Mouse (Mus musculus) layer of hippocampus, adult 9-10 months (tissue): ENCODE measurements at regions not wholly inside any gene's neighbourhood (a gene's known extent, or its start where the extent isn't known, plus 50 kb on each side); places are given as distances from the start of the nearest gene placed in this dataset.

Source experiments
- DNase-seq: peaks from one replicate; pipeline ENCODE4 v3.0.0; 2022; ENCODE audit warnings: low spot score

- no peak for DNase-seq
These were observed 160.1 kb upstream of the Cttnbp2 start for GRCm38 (mm10) chr6:18674584-18675250.

GRCm38 (mm10) chr6:18677131-18677530, 162.5 kb upstream of the Cttnbp2 start:
- no peak for DNase-seq

GRCm38 (mm10) chr6:18680712-18681111, 166.1 kb upstream of the Cttnbp2 start:
- DNase-seq: peak; percentile 47

- DNase-seq: peak; percentile 46
These were observed 166.3 kb upstream of the Lsm8 start for GRCm38 (mm10) chr6:18682043-18682442.

- DNase-seq: no peak
These were observed 159.6 kb upstream of the Lsm8 start for GRCm38 (mm10) chr6:18688652-18689348.

- DNase-seq: no peak
These were observed 150.8 kb upstream of the Lsm8 start for GRCm38 (mm10) chr6:18697536-18697935.

GRCm38 (mm10) chr6:18698989-18699728, 149.2 kb upstream of the Lsm8 start:
- no peak for DNase-seq

GRCm38 (mm10) chr6:18699729-18700386, 148.5 kb upstream of the Lsm8 start:
- DNase-seq: no peak

GRCm38 (mm10) chr6:18710763-18711162, 137.6 kb upstream of the Lsm8 start:
- DNase-seq: no peak

GRCm38 (mm10) chr6:18748859-18749258, 99.5 kb upstream of the Lsm8 start:
- no peak for DNase-seq

GRCm38 (mm10) chr6:18764536-18764935, 83.8 kb upstream of the Lsm8 start:
- DNase-seq: no peak

GRCm38 (mm10) chr6:18795390-18795789, 53.0 kb upstream of the Lsm8 start:
- no peak for DNase-seq

GRCm38 (mm10) chr6:18795847-18796246, 52.5 kb upstream of the Lsm8 start:
- DNase-seq: no peak

GRCm38 (mm10) chr6:18796540-18796939, 51.8 kb upstream of the Lsm8 start:
- DNase-seq: no peak
